Mouse (Mus musculus): Measurements from ENCODE around the gene Pappa. TPM values are rescaled to one million over a fixed set of nuclear protein-coding genes. Genes with fewer than 3 reads are reported as not detected.

Pappa gene
- polyA plus RNA-seq, 1 experiment from 2014 or later, result 0.80 TPM

- WGBS, result 88% methylated on average over 2 of the region's 2 CpGs
- no peak for DNase-seq (ENCODE audit: low spot score)
- H3K27me3 ChIP-seq (replicated peaks; ENCODE audit: low read depth, poor library complexity, severe bottlenecking), result peaks cover 4% of the 10 kb centered on the region
- no peak overlapping the region for H3K4me3 ChIP-seq
- no peak overlapping the region for H3K27ac ChIP-seq (replicated peaks)
- peaks cover 18% of the 10 kb centered on the region for H3K4me1 ChIP-seq
- H3K9me3 ChIP-seq, result no peaks in the 10 kb centered on the region
- no peaks in the 10 kb centered on the region for H3K36me3 ChIP-seq (replicated peaks)
These were observed 159.6 kb downstream of the Pappa start for GRCm38 (mm10) chr4:65283611-65284010.

GRCm38 (mm10) chr4:65285165-65285564 lies 161.2 kb downstream of the Pappa start:
- H3K27me3 ChIP-seq (replicated peaks; ENCODE audit: low read depth, poor library complexity, severe bottlenecking), result peaks cover 4% of the 10 kb centered on the region
- no peak overlapping the region for H3K27ac ChIP-seq (replicated peaks)
- H3K9me3 ChIP-seq, result no peaks in the 10 kb centered on the region
- H3K4me3 ChIP-seq, result no peak overlapping the region
- 75% methylated on average over 1 of the region's 1 CpGs for WGBS
- no peak for DNase-seq (ENCODE audit: low spot score)
- H3K36me3 ChIP-seq (replicated peaks), result no peaks in the 10 kb centered on the region
- H3K4me1 ChIP-seq, result peaks cover 3% of the 10 kb centered on the region

- Histone ChIP-seq H3K27ac (replicated peaks) (no peak overlapping the region), H3K36me3 (replicated peaks) (no peaks in the 10 kb centered on the region), H3K4me1 (no peaks in the 10 kb centered on the region), H3K9me3 (no peaks in the 10 kb centered on the region), H3K27me3 (replicated peaks; ENCODE audit: low read depth, poor library complexity, severe bottlenecking) (peaks cover 17% of the 10 kb centered on the region), H3K4me3 (no peak overlapping the region)
- no peak for DNase-seq (ENCODE audit: low spot score)
- 71% methylated on average over 3 of the region's 3 CpGs for WGBS
These were observed 165.3 kb downstream of the Pappa start for GRCm38 (mm10) chr4:65289247-65289646.

- Histone ChIP-seq H3K4me3 (no peak overlapping the region), H3K4me1 (peaks cover 25% of the 10 kb centered on the region), H3K36me3 (replicated peaks) (no peaks in the 10 kb centered on the region), H3K9me3 (no peaks in the 10 kb centered on the region), H3K27me3 (replicated peaks; ENCODE audit: low read depth, poor library complexity, severe bottlenecking) (peaks cover 43% of the 10 kb centered on the region), H3K27ac (replicated peaks) (no peak overlapping the region)
- WGBS, result 79% methylated on average over 1 of the region's 1 CpGs
- no peak for DNase-seq (ENCODE audit: low spot score)
These were observed 171.8 kb downstream of the Pappa start for GRCm38 (mm10) chr4:65295741-65296140.

GRCm38 (mm10) chr4:65296356-65296967 lies 172.5 kb downstream of the Pappa start:
- Histone ChIP-seq H3K4me3 (no peak overlapping the region), H3K27ac (replicated peaks) (peak overlapping the region; percentile 52), H3K27me3 (replicated peaks; ENCODE audit: low read depth, poor library complexity, severe bottlenecking) (peaks cover 43% of the 10 kb centered on the region), H3K9me3 (no peaks in the 10 kb centered on the region), H3K4me1 (peaks cover 25% of the 10 kb centered on the region), H3K36me3 (replicated peaks) (no peaks in the 10 kb centered on the region)
- WGBS, result 59% methylated on average over 7 of the region's 7 CpGs
- DNase-seq (ENCODE audit: low spot score), result no peak

- H3K4me1 ChIP-seq, result peaks cover 25% of the 10 kb centered on the region
These were observed 173.1 kb downstream of the Pappa start for GRCm38 (mm10) chr4:65296968-65297499.

GRCm38 (mm10) chr4:65298212-65299181 lies 174.5 kb downstream of the Pappa start:
- Histone ChIP-seq H3K4me3 (no peak overlapping the region), H3K27ac (replicated peaks) (no peak overlapping the region), H3K4me1 (peaks cover 29% of the 10 kb centered on the region), H3K9me3 (no peaks in the 10 kb centered on the region), H3K27me3 (replicated peaks; ENCODE audit: low read depth, poor library complexity, severe bottlenecking) (peaks cover 35% of the 10 kb centered on the region), H3K36me3 (replicated peaks) (no peaks in the 10 kb centered on the region)
- no peak for DNase-seq (ENCODE audit: low spot score)
- 78% methylated on average over 9 of the region's 9 CpGs for whole genome bisulfite sequencing

More at GRCm38 (mm10) chr4:65296968-65297499, 173.1 kb downstream of the Pappa start:
- H3K9me3 ChIP-seq, result no peaks in the 10 kb centered on the region
- DNase-seq (ENCODE audit: low spot score), result peak; percentile 65
- peak overlapping the region; percentile 52 for H3K27ac ChIP-seq (replicated peaks)
- no peaks in the 10 kb centered on the region for H3K36me3 ChIP-seq (replicated peaks)
- 14% methylated on average over 13 of the region's 13 CpGs for WGBS
- no peak overlapping the region for H3K4me3 ChIP-seq
- H3K27me3 ChIP-seq (replicated peaks; ENCODE audit: low read depth, poor library complexity, severe bottlenecking), result peaks cover 43% of the 10 kb centered on the region

- Histone ChIP-seq H3K36me3 (replicated peaks) (no peaks in the 10 kb centered on the region), H3K9me3 (no peaks in the 10 kb centered on the region), H3K27ac (replicated peaks) (no peak overlapping the region), H3K27me3 (replicated peaks; ENCODE audit: low read depth, poor library complexity, severe bottlenecking) (peaks cover 29% of the 10 kb centered on the region), H3K4me3 (no peak overlapping the region), H3K4me1 (peaks cover 29% of the 10 kb centered on the region)
- DNase-seq (ENCODE audit: low spot score), result no peak
- WGBS, result 71% methylated on average over 1 of the region's 1 CpGs
These were observed 175.4 kb downstream of the Pappa start for GRCm38 (mm10) chr4:65299365-65299764.

GRCm38 (mm10) chr4:65300431-65300830 lies 176.5 kb downstream of the Pappa start:
- 94% methylated on average over 3 of the region's 3 CpGs for WGBS
- Histone ChIP-seq H3K27ac (replicated peaks) (no peak overlapping the region), H3K4me1 (peaks cover 29% of the 10 kb centered on the region)

GRCm38 (mm10) chr4:65302666-65303065 lies 178.7 kb downstream of the Pappa start:
- 42% methylated on average over 3 of the region's 3 CpGs for WGBS

More at GRCm38 (mm10) chr4:65300431-65300830, 176.5 kb downstream of the Pappa start:
- no peak overlapping the region for H3K4me3 ChIP-seq
- H3K36me3 ChIP-seq (replicated peaks), result no peaks in the 10 kb centered on the region
- no peak for DNase-seq (ENCODE audit: low spot score)
- peaks cover 20% of the 10 kb centered on the region for H3K27me3 ChIP-seq (replicated peaks; ENCODE audit: low read depth, poor library complexity, severe bottlenecking)
- no peaks in the 10 kb centered on the region for H3K9me3 ChIP-seq

GRCm38 (mm10) chr4:65317877-65318525 lies 194.0 kb downstream of the Pappa start:
- Histone ChIP-seq H3K27me3 (replicated peaks; ENCODE audit: low read depth, poor library complexity, severe bottlenecking) (no peaks in the 10 kb centered on the region), H3K9me3 (no peaks in the 10 kb centered on the region), H3K4me1 (0 out of 2 replicates have a peak, but pooled peaks cover 5% of the 10 kb centered on the region), H3K4me3 (no peak overlapping the region), H3K27ac (replicated peaks) (no peak overlapping the region), H3K36me3 (replicated peaks) (no peaks in the 10 kb centered on the region)
- 84% methylated on average over 10 of the region's 10 CpGs for WGBS
- DNase-seq (ENCODE audit: low spot score), result no peak

More at GRCm38 (mm10) chr4:65302666-65303065, 178.7 kb downstream of the Pappa start:
- Histone ChIP-seq H3K27me3 (replicated peaks; ENCODE audit: low read depth, poor library complexity, severe bottlenecking) (peaks cover 16% of the 10 kb centered on the region), H3K4me3 (no peak overlapping the region), H3K27ac (replicated peaks) (no peak overlapping the region), H3K4me1 (peaks cover 19% of the 10 kb centered on the region), H3K9me3 (no peaks in the 10 kb centered on the region), H3K36me3 (replicated peaks) (no peaks in the 10 kb centered on the region)
- DNase-seq (ENCODE audit: low spot score), result no peak

GRCm38 (mm10) chr4:65321340-65321739 lies 197.4 kb downstream of the Pappa start:
- Histone ChIP-seq H3K9me3 (no peaks in the 10 kb centered on the region), H3K4me3 (no peak overlapping the region), H3K27ac (replicated peaks) (no peak overlapping the region), H3K36me3 (replicated peaks) (no peaks in the 10 kb centered on the region), H3K27me3 (replicated peaks; ENCODE audit: low read depth, poor library complexity, severe bottlenecking) (no peaks in the 10 kb centered on the region), H3K4me1 (0 out of 2 replicates have a peak, but pooled peaks cover 5% of the 10 kb centered on the region)
- no peak for DNase-seq (ENCODE audit: low spot score)
- WGBS, result 86% methylated on average over 4 of the region's 4 CpGs
